Mouse (Mus musculus): ENCODE data around the gene Tiam1. TPM values are rescaled to one million over a fixed set of nuclear protein-coding genes. Genes with fewer than 3 reads are reported as not detected.

Tiam1 gene
- polyA plus RNA-seq, 1 experiment from 2014 or later = 15.7 TPM

DNA sequence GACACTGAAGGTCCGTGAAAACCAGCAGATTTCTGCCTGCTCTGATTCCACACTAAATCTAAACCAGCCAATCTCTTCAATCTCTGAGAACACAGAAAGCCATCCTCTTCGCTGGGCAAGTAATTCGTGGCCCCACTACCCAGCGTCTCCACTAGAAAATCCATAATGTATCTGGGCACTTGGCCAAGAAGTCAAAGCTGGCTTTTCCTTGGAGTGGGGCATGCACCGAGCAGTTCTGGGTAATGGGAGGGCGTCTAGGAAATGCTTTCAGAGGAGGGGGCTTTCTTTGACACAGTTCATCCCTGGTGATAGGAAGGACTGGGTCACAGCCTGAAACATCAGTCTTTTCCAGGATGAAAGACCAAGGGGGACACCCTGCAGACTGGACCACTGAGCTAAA, 282.9 kb downstream of the Tiam1 start:
- no peak for ATAC-seq (ENCODE audit: low FRiP score, low read depth)
- H3K4me1 ChIP-seq = peaks cover 14% of the 10 kb centered on the region
- H3K27ac ChIP-seq = no peak overlapping the region
- H3K4me3 ChIP-seq = no peak overlapping the region
- no peaks in the 10 kb centered on the region for H3K27me3 ChIP-seq (replicated peaks)
- H3K4me2 ChIP-seq (replicated peaks) = no peak overlapping the region
- 62% methylated on average over 6 of the region's 6 CpGs for WGBS
- H3K9ac ChIP-seq = no peak overlapping the region
- peaks cover 6% of the 10 kb centered on the region; the same call in 1 of the 2 replicates for H3K36me3 ChIP-seq
- no peaks in the 10 kb centered on the region for H3K9me3 ChIP-seq

DNA sequence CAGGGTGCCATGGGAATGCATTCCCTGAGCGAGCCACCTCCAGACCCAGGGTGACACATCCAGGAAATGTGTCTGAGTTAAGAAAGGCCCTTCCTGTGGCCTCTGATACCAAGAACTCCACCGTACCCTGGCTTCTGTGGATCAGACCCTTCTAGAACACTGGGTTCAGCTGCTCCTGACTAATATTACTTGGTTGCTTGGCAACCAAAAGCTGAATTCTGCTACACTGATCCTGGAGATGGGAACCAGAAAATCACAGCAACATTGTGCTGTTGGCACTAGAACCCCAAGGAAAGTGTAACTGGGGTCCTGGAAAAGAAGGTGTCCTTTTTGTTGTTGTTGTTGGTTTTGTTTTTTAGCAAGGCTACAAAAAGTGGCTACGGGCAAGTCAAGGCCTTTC, 285.9 kb downstream of the Tiam1 start:
- no peaks in the 10 kb centered on the region for H3K9me3 ChIP-seq
- H3K4me1 ChIP-seq = peaks cover 5% of the 10 kb centered on the region
- ATAC-seq (ENCODE audit: low FRiP score, low read depth) = no peak
- peaks cover 8% of the 10 kb centered on the region for H3K36me3 ChIP-seq
- 85% methylated on average over 3 of the region's 3 CpGs for WGBS
- no peak overlapping the region for H3K27ac ChIP-seq
- no peak overlapping the region for H3K4me2 ChIP-seq (replicated peaks)
- no peak overlapping the region for H3K4me3 ChIP-seq
- H3K9ac ChIP-seq = no peak overlapping the region
- H3K27me3 ChIP-seq (replicated peaks) = no peaks in the 10 kb centered on the region

GRCm38 (mm10) chr16:89854731-89855130, 288.8 kb downstream of the Tiam1 start:
- WGBS = 91% methylated on average over 8 of the region's 8 CpGs

DNA sequence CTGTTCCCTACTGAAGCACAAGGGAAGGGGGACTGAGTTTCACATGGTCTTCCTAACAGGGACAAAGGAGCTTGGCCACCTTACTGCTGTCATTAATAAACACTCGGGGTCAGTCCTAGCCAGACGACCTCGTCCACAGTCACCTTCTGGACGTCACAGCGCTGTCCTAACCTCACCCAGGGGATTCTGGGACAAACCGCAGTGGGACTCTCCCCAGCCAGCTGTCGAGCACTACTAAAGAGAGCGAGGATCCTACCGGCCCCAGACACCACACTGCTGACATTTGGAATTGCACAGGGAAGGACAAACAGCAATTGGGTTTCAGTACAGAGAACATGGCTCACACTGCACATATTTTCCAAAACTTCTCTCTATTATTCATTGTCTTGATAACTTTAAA, 292.2 kb downstream of the Tiam1 start:
- H3K36me3 ChIP-seq = peaks cover 23% of the 10 kb centered on the region
- H3K27ac ChIP-seq = no peak overlapping the region
- peaks cover 6% of the 10 kb centered on the region; the same call in 1 of the 2 replicates for H3K9me3 ChIP-seq
- no peak overlapping the region for H3K4me2 ChIP-seq (replicated peaks)
- H3K4me3 ChIP-seq = no peak overlapping the region
- 62% methylated on average over 9 of the region's 9 CpGs for WGBS
- ATAC-seq (ENCODE audit: low FRiP score, low read depth) = no peak
- peaks cover 3% of the 10 kb centered on the region for H3K4me1 ChIP-seq
- H3K27me3 ChIP-seq (replicated peaks) = no peaks in the 10 kb centered on the region
- H3K9ac ChIP-seq = no peak overlapping the region

More at GRCm38 (mm10) chr16:89854731-89855130, 288.8 kb downstream of the Tiam1 start:
- Histone ChIP-seq H3K4me2 (replicated peaks) (no peak overlapping the region), H3K27me3 (replicated peaks) (no peaks in the 10 kb centered on the region), H3K4me3 (no peak overlapping the region), H3K4me1 (peaks cover 3% of the 10 kb centered on the region), H3K27ac (no peak overlapping the region), H3K9ac (no peak overlapping the region), H3K9me3 (no peaks in the 10 kb centered on the region), H3K36me3 (peaks cover 8% of the 10 kb centered on the region)
- ATAC-seq (ENCODE audit: low FRiP score, low read depth) = no peak

GRCm38 (mm10) chr16:89848651-89849597, 294.6 kb downstream of the Tiam1 start:
- no peak overlapping the region for H3K4me2 ChIP-seq (replicated peaks)
- ATAC-seq (ENCODE audit: low FRiP score, low read depth) = no peak
- no peaks in the 10 kb centered on the region for H3K27me3 ChIP-seq (replicated peaks)
- peaks cover 19% of the 10 kb centered on the region; the same call in 1 of the 2 replicates for H3K36me3 ChIP-seq
- 94% methylated on average over 19 of the region's 19 CpGs for WGBS
- no peak overlapping the region for H3K4me3 ChIP-seq
- no peak overlapping the region for H3K27ac ChIP-seq
- H3K4me1 ChIP-seq = peaks cover 3% of the 10 kb centered on the region
- peaks cover 6% of the 10 kb centered on the region; the same call in 1 of the 2 replicates for H3K9me3 ChIP-seq
- H3K9ac ChIP-seq = no peak overlapping the region

DNA sequence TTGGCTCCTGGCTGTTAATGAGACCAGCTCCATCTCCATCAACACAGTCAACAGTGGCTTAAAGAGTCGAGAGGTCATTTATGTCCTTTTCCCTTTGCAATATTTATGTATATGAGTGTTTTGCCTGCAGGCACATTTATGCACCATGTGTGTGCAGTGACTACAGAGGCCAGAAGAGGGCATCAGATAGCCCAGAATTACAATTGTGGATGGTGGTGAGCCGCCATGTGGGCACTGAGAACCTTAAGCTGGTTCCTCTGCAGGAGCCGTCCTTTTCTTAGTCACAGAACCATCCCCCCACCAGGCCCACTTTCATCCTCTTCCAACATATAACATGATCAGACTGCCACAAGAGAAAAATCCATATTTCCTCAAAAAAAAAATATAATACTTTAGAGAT, 295.4 kb downstream of the Tiam1 start:
- Histone ChIP-seq H3K4me1 (peaks cover 3% of the 10 kb centered on the region), H3K27me3 (replicated peaks) (no peaks in the 10 kb centered on the region), H3K9ac (no peak overlapping the region), H3K4me2 (replicated peaks) (no peak overlapping the region), H3K9me3 (peaks cover 6% of the 10 kb centered on the region; the same call in 1 of the 2 replicates), H3K4me3 (no peak overlapping the region), H3K36me3 (peaks cover 19% of the 10 kb centered on the region; the same call in 1 of the 2 replicates), H3K27ac (no peak overlapping the region)
- 97% methylated on average over 3 of the region's 3 CpGs for WGBS
- no peak for ATAC-seq (ENCODE audit: low FRiP score, low read depth)

DNA sequence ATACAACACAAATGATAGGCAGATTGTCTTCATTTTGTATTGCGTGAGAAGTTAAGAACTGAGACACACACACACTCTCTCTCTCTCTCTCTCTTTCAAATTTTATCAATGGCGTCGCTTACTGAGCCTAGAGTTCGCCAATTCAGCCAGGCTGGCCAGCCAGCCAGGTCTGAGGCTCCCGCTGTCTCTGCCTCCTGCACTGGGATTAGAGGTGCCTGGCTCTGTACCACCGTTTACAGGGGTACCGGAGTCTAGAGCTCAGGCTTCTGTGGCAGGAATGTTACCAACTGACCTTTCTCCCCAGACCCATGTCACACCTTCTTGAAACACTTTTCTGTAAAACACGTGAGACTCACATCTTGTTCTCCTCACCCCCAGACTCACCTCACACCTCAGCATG, 298.1 kb downstream of the Tiam1 start:
- WGBS = 78% methylated on average over 8 of the region's 8 CpGs
- Histone ChIP-seq H3K9me3 (peaks cover 6% of the 10 kb centered on the region; the same call in 1 of the 2 replicates), H3K36me3 (peaks cover 16% of the 10 kb centered on the region; the same call in 1 of the 2 replicates), H3K4me1 (no peaks in the 10 kb centered on the region), H3K27me3 (replicated peaks) (no peaks in the 10 kb centered on the region), H3K4me3 (no peak overlapping the region), H3K9ac (no peak overlapping the region), H3K4me2 (replicated peaks) (no peak overlapping the region), H3K27ac (no peak overlapping the region)
- ATAC-seq (ENCODE audit: low FRiP score, low read depth) = no peak

DNA sequence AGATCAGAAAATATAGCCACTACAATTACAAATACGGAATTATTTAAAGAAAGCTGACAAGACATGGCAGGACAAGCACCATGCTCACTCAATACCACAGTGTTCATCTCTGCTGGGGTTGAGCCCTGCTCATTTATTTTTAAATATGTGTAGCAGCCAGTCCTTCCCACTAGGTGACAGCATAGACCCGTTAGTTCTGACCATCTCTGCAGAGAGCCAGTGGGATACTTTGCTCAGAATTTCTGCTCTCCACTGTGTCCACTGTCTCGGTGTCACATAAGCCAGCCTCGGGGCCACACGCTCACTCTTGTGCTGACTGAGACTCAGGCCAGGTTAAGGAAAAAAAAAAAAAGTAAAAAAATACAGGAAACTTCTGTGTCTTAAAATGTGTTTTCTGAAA, 299.0 kb downstream of the Tiam1 start:
- ATAC-seq (ENCODE audit: low FRiP score, low read depth) = peak; percentile 66
- H3K9me3 ChIP-seq = peaks cover 6% of the 10 kb centered on the region; the same call in 1 of the 2 replicates
- no peak overlapping the region for H3K4me3 ChIP-seq
- no peak overlapping the region for H3K9ac ChIP-seq
- peaks cover 14% of the 10 kb centered on the region; the same call in 1 of the 2 replicates for H3K36me3 ChIP-seq
- no peak overlapping the region for H3K27ac ChIP-seq
- no peaks in the 10 kb centered on the region for H3K4me1 ChIP-seq
- no peak overlapping the region for H3K4me2 ChIP-seq (replicated peaks)
- H3K27me3 ChIP-seq (replicated peaks) = no peaks in the 10 kb centered on the region
- 49% methylated on average over 5 of the region's 5 CpGs for WGBS

DNA sequence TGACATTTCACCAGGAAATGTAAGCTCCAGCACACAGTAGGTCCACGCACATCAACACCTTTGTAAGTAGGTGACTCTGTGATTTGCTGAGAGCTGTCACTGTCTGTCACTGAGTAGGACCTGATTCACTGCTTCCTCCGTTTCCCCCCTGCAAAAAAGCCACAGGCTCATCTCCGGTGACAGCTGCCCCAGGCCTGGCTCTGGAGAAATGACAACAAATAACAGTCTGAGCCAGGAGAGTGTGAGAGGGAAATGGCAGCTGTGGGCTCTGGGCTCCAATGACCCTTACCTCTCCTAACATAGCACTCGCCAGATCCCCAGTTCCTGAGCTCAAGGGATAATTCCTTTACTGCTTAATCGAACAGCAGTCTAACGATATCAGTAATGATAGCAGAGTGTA, 301.7 kb downstream of the Tiam1 start:
- H3K4me3 ChIP-seq = no peak overlapping the region
- H3K27me3 ChIP-seq (replicated peaks) = no peaks in the 10 kb centered on the region
- ATAC-seq (ENCODE audit: low FRiP score, low read depth) = no peak
- no peaks in the 10 kb centered on the region for H3K4me1 ChIP-seq
- no peak overlapping the region for H3K9ac ChIP-seq
- no peaks in the 10 kb centered on the region for H3K36me3 ChIP-seq
- WGBS = 72% methylated on average over 6 of the region's 6 CpGs
- no peaks in the 10 kb centered on the region for H3K9me3 ChIP-seq
- no peak overlapping the region for H3K4me2 ChIP-seq (replicated peaks)
- no peak overlapping the region for H3K27ac ChIP-seq

DNA sequence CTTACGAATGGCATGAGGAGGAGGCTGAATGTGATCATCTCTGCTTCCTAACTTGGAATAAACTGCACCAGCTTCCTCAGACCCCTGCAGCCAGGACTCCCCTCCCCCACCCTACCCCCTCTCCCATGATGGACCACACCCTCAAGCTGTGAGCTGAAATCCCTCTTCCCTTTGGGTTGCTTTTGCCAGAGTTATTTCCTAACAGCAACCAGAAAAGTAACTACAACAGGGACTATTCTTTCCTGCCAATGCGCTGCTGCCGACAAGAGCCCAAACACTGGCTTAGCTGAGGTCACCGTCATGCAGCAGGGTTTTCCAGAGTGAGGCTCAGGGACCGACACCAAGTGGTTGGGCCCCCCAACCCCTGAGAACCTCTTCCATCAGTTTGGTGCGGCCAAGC, 303.2 kb downstream of the Tiam1 start:
- Histone ChIP-seq H3K4me3 (no peak overlapping the region), H3K27ac (no peak overlapping the region), H3K9me3 (no peaks in the 10 kb centered on the region), H3K4me1 (no peaks in the 10 kb centered on the region), H3K36me3 (no peaks in the 10 kb centered on the region), H3K4me2 (replicated peaks) (no peak overlapping the region), H3K9ac (no peak overlapping the region), H3K27me3 (replicated peaks) (no peaks in the 10 kb centered on the region)
- 94% methylated on average over 6 of the region's 6 CpGs for WGBS
- ATAC-seq (ENCODE audit: low FRiP score, low read depth) = no peak

DNA sequence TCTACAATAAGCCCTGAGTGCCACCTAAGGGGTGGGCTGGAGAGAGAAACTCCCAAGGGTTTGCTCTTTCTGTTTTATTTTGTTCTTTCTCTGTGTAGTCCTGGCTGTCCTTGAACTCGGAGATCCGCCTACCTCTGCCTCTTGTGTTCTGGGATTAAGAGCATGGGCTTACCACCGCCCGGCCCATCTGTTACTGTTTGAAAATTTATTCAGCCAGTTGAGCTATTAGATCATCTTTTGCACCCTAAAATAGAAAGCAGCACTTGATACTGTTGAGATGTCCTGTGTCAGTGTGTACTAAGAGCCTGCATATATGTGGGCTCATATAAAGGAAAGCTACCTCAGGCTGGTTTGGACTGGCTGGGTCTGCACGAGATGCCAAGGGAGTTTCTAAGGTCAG, 303.7 kb downstream of the Tiam1 start:
- Histone ChIP-seq H3K4me3 (no peak overlapping the region), H3K4me2 (replicated peaks) (no peak overlapping the region), H3K9ac (no peak overlapping the region), H3K27me3 (replicated peaks) (no peaks in the 10 kb centered on the region), H3K9me3 (no peaks in the 10 kb centered on the region), H3K27ac (no peak overlapping the region), H3K36me3 (no peaks in the 10 kb centered on the region; the same call in 1 of the 2 replicates), H3K4me1 (no peaks in the 10 kb centered on the region)
- WGBS = 94% methylated on average over 5 of the region's 5 CpGs
- ATAC-seq (ENCODE audit: low FRiP score, low read depth) = no peak

DNA sequence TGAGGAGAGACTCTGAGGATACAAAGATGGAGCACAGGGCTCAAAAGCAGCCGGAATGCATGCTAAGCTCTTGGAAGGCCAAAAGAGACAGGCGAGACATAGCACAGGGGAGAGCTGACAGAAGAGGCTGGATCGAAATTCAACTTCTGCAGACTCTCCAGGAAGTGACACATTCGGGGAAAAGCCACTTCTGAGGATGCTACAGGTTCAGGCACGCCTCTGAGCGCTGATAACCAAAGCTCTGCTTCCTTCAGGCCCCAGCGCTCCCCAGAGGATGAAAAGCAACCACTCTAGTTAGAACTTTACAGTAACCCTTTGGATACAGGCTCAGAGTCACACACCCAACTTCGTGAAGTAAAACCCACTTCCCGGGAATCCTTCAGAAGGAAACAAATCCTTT, 306.5 kb downstream of the Tiam1 start:
- H3K27me3 ChIP-seq (replicated peaks) = no peaks in the 10 kb centered on the region
- H3K4me2 ChIP-seq (replicated peaks) = no peak overlapping the region
- H3K4me1 ChIP-seq = no peaks in the 10 kb centered on the region
- no peak for ATAC-seq (ENCODE audit: low FRiP score, low read depth)
- no peaks in the 10 kb centered on the region for H3K9me3 ChIP-seq
- peaks cover 8% of the 10 kb centered on the region; the same call in 1 of the 2 replicates for H3K36me3 ChIP-seq
- 82% methylated on average over 9 of the region's 9 CpGs for WGBS
- H3K27ac ChIP-seq = no peak overlapping the region
- H3K9ac ChIP-seq = no peak overlapping the region
- no peak overlapping the region for H3K4me3 ChIP-seq

Data from neural tube, embryonic 12.5 days (tissue).